Mouse (Mus musculus) liver, embryonic 15.5 days (tissue): ENCODE data around the gene Gm44511. TPM values are rescaled to one million over a fixed set of nuclear protein-coding genes. Genes with fewer than 3 reads are reported as not detected.
A peak's percentile ranks its signal among the peaks of the same experiment; 100 is the strongest.
"Not testable (repeated sequence)": the region's sequence is repeated elsewhere in the genome, so short reads cannot be mapped to it uniquely, and the experiment has no call there.

Experiments
- ATAC-seq: fragments of 200-750 bp; cut with Nextera tagmentation; 2 replicates; pipeline ENCODE4 v1.8.0; 2017; ENCODE audit warnings: moderate number of reproducible peaks, mild to moderate bottlenecking, moderate library complexity; ENCODE audit not compliant: insufficient read depth
- H3K27ac ChIP-seq: fragments of 300-500 bp; sonication (generic); replicated peaks from 2 replicates; pipeline ENCODE4 v1.5.1; 2015; ENCODE audit warnings: mild to moderate bottlenecking, inconsistent platforms
- H3K27me3 ChIP-seq: fragments of 300-500 bp; sonication (generic); 2 replicates; pipeline ENCODE4 v1.6.1; 2015; ENCODE audit warnings: mild to moderate bottlenecking, inconsistent platforms
- H3K36me3 ChIP-seq: fragments of 300-500 bp; sonication (generic); replicated peaks from 2 replicates; pipeline ENCODE4 v1.6.1; 2015; ENCODE audit warnings: moderate library complexity, mild to moderate bottlenecking, inconsistent platforms
- H3K4me1 ChIP-seq: fragments of 300-500 bp; sonication (generic); replicated peaks from 2 replicates; pipeline ENCODE4 v1.6.1; 2015; ENCODE audit warnings: inconsistent platforms
- H3K4me2 ChIP-seq: fragments of 300-500 bp; sonication (generic); 2 replicates; pipeline ENCODE4 v1.6.1; 2015; ENCODE audit warnings: moderate library complexity, mild to moderate bottlenecking, inconsistent platforms
- H3K4me3 ChIP-seq: fragments of 300-500 bp; sonication (generic); replicated peaks from 2 replicates; pipeline ENCODE4 v1.5.1; 2015; ENCODE audit warnings: mild to moderate bottlenecking, inconsistent platforms
- H3K9ac ChIP-seq: fragments of 300-500 bp; sonication (generic); 2 replicates; pipeline ENCODE4 v1.6.1; 2015; ENCODE audit warnings: moderate library complexity, mild to moderate bottlenecking, inconsistent platforms
- H3K9me3 ChIP-seq: fragments of 300-500 bp; sonication (generic); replicated peaks from 2 replicates; pipeline ENCODE4 v1.6.1; 2016; ENCODE audit warnings: inconsistent platforms
- WGBS: fragments of 180-500 bp; shearing (Covaris S2); methylation state at CpG from one replicate; pipeline ENCODE4 v1.1.7; 2015; ENCODE audit warnings: mixed read lengths; ENCODE audit not compliant: insufficient replicate concordance; 5-methylcytosine and 5-hydroxymethylcytosine counted together
- polyA plus RNA-seq: library from polyadenylated mRNA; unstranded; fragments of >200 nt; fragmentation: Nextera tagmentation; extraction: Ambion mirVana; gene quantifications from 2 replicates; pipeline ENCODE4 v1.2.1, GENCODE M21; 2015

Gm44511 gene
- polyA plus RNA-seq, 1 experiment from 2014 or later, result not detected

DNA sequence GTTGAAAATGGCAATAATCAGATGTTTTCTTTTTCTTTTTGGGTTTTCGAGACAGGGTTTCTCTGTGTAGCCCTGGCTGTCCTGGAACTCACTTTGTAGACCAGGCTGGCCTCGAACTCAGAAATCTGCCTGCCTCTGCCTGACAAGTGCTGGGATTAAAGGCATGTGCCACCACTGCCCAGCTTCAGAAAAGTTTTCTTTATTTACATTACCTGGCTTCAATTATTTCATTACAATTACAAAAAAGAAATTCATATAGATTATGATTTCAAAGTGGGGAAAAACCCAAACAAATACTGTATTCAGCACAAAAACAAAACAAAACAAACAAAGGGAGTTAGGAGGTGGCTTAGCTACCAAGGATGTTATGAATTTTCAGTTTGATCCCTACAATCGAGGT, 14.6 kb upstream of the Gm44511 start:
- H3K9ac ChIP-seq, H3K36me3 ChIP-seq, H3K27me3 ChIP-seq, H3K4me2 ChIP-seq, ATAC-seq, H3K4me3 ChIP-seq, H3K9me3 ChIP-seq, H3K27ac ChIP-seq: not testable (repeated sequence)
- peaks cover 67% of the 10 kb centered on the region for H3K4me1 ChIP-seq
- 52% methylated on average over 3 of the region's 3 CpGs for WGBS

DNA sequence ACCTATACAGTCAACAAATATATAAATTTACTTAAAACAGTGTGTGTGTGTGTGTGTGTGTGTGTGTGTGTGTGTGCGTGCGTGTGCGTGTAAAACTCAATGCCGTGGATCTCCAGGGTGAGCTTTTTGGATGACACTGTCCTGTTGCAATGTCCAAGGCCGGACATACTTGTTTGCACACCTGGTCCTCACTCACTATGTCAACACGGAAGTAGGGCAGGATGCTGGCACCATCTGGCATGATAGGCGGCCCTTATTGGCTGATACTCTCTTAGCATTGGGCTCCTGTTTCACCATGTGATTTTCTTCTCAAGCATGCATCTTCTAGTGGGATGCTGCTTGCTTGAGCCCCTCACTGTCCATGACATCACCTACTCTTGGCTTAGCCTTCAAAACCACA, 13.8 kb upstream of the Gm44511 start:
- Histone ChIP-seq H3K9ac (no peak overlapping the region), H3K36me3 (no peaks in the 10 kb centered on the region), H3K4me3 (peak overlapping the region; percentile 69), H3K27ac (peak overlapping the region; percentile 78; the same call in 1 of the 2 replicates), H3K27me3 (no peaks in the 10 kb centered on the region), H3K4me1 (peaks cover 67% of the 10 kb centered on the region), H3K9me3 (no peaks in the 10 kb centered on the region), H3K4me2 (peak overlapping the region; percentile 84)
- WGBS, result 49% methylated on average over 7 of the region's 7 CpGs
- no peak for ATAC-seq

DNA sequence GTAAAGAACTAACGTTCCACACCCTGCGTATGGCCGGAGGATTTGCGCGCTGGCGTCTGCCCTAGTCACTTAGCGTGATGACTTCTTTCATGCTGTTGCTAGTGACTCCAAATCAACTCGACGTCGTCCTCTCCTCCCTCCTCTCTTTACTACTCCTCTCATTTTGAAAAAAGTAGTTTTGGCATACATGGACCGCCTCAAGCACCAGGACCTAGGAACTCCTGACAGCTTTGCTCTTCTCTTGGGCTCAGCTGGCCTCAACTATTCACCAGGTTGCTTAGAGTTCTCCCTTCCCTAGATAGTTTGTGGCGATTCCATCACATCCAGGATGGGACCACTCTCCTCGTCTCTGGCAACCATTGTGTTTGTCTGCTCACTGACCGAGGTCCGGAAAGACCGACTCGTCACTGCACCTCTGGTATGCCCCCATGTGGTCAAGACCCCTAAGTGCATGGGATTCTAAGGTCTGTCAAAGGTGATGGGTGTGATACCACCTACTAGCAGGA, 13.2 kb upstream of the Gm44511 start:
- Histone ChIP-seq H3K36me3 (no peaks in the 10 kb centered on the region), H3K4me2 (peak overlapping the region; percentile 84), H3K4me3 (peak overlapping the region; percentile 69), H3K9ac (peak overlapping the region; percentile 51), H3K27me3 (no peaks in the 10 kb centered on the region), H3K4me1 (peaks cover 67% of the 10 kb centered on the region), H3K27ac (peak overlapping the region; percentile 78), H3K9me3 (no peaks in the 10 kb centered on the region)
- ATAC-seq, result peak; percentile 48
- WGBS, result 0% methylated on average over 17 of the region's 17 CpGs

DNA sequence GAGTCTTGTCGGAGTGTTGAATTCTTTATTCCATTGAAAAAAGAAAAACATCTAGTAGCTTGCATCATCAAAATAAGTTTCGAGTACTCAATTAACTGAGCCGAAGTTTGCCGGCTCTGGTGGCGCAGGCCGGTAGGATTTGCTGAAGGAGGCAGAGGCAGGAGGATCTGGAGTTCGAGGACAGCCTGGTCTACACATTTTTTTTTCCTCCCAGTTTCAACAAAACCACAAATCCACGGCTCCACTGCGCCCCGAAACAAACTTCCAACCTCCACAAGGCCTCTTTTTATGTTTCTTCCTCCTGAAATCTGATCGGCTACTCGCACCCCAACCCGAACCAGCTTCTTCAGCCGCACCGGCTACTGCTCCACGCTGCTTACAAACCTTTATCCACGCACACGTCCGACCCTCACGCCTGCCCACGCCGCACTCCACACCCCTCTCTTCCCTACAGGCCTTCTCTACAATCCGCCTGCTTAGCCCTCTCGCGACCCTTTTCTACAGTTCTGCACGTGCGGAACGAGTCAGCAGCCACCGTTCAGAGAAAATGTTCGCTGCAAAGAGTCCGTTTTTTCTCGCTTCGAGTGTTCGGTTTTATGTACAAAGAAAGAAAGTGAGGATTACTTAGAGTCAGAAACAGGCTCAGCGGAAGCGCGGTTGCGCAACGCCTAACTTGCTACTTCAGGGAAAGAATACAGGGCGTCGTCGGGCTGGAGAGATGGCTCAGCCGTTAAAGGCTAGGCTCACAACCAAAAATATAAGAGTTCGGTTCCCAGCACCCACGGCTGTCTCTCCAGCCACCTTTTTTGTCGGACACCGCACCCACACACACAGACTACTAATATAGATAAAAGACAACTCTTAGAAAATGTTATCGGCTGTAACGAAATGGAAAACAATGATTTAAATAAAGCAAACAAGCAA, 12.5 kb upstream of the Gm44511 start:
- Histone ChIP-seq H3K4me1 (peaks cover 60% of the 10 kb centered on the region), H3K4me3 (peak overlapping the region; percentile 69), H3K9me3 (no peaks in the 10 kb centered on the region), H3K27me3 (no peaks in the 10 kb centered on the region), H3K9ac (peak overlapping the region; percentile 65), H3K36me3 (no peaks in the 10 kb centered on the region), H3K4me2 (peak overlapping the region; percentile 84), H3K27ac (peak overlapping the region; percentile 84)
- 0% methylated on average over 49 of the region's 49 CpGs for WGBS
- peak; percentile 71 for ATAC-seq

DNA sequence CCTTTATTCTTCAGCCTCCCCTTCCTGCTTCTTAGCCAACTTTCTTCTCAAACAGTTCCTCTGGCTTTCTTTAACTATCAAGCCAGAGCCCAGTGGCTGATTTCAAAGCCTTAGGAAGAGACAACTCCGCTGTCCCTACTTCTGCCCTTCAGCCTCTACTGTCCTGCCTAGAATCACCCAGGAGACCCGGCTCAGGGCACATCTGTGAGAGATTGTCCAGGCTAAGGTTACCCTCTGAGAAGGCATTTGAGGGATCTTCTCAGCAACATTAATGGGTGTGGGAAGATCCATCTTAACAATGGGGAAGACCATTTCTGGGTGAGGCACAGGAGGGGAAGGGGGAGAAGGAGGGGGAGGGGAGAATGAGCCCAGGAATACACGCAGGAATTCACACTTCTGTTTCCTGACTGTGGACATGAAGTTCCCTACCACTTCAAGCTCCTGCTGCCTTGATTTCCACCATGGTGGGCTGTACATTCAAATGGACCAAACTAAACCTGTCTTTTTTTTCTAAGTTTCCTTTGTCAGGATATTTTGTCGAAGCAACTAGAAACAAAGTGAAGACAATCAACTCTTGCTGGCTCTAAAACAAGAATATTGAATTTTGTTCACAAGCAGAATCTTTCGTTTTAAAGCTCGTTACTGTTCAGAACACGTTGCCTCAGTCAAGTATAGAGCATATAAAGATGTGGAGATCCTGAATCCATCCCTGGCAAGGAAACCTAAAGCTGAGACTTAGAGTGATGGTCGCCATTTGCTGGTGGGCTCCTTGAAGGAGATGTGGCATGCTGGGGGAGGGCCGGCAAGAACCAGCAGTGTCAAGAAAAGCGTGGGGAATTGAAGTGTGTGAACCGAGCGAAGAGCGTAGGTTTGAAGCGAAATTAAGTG, 11.6 kb upstream of the Gm44511 start:
- Histone ChIP-seq H3K36me3 (no peaks in the 10 kb centered on the region), H3K9ac (peak overlapping the region; percentile 65), H3K4me1 (peaks cover 53% of the 10 kb centered on the region), H3K9me3 (no peaks in the 10 kb centered on the region), H3K4me3 (peak overlapping the region; percentile 69), H3K4me2 (peak overlapping the region; percentile 84), H3K27ac (no peak overlapping the region), H3K27me3 (no peaks in the 10 kb centered on the region)
- 3% methylated on average over 14 of the region's 14 CpGs for WGBS
- no peak for ATAC-seq

DNA sequence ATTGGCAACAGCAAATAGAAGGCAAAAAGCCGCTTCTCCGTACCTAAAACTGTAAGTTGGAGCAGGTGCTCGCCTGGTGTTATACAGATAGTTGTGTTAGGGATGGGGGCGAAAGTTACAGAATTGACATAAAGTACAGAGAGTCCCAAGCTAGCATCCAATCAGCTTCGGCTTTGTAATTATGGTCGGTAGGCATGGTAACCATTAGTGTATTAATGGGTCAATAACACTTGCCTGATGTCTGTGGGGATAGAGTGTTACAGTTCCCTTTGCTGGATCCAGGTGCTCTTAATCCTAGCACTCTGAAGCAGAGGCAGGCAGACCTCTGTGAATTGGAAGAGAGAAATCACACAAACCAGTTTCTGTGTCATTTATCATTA, 10.8 kb upstream of the Gm44511 start:
- peak overlapping the region; percentile 69; the same call in 1 of the 2 replicates for H3K4me3 ChIP-seq
- no peaks in the 10 kb centered on the region for H3K9me3 ChIP-seq
- no peak for ATAC-seq
- H3K4me2 ChIP-seq, result peak overlapping the region; percentile 84
- H3K27ac ChIP-seq, result no peak overlapping the region
- peaks cover 46% of the 10 kb centered on the region for H3K4me1 ChIP-seq
- no peak overlapping the region for H3K9ac ChIP-seq
- 59% methylated on average over 6 of the region's 6 CpGs for WGBS
- H3K27me3 ChIP-seq, result no peaks in the 10 kb centered on the region
- H3K36me3 ChIP-seq, result no peaks in the 10 kb centered on the region

DNA sequence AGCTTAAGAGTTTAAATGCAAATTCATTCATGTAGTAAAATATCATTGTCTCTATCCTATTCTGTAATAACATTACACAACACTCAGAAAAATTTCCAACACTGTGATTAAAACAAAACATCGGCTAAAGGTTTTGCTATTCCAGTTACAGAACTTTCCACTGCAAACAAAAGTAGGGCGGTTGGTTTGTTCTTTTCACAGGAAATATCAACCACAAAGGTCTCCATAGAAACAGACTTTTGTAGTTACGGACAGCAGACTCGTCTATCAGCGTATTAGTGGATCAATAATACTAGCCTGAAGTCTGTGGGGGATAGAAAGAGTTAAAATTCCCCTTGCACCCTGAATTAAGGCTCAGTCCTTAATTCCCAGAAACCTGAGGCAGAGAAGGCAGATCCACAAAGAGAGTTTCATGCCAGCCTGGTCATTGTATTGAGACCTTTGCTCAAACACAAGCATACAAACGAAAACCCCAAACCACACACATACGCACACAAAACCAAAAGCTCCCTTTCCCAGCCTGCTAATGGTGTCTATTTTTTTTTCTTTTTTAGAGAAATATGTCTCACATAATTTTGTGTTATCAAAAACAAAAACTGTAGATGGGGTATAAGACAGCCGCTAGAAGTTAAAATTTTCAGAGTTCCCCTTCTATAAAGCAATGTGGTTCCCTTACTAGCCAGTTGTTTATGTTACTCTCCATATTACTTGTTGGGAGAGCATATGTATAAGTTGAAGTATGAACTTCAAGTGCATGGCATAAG, 10.3 kb upstream of the Gm44511 start:
- Histone ChIP-seq H3K4me3 (no peak overlapping the region), H3K27me3 (no peaks in the 10 kb centered on the region), H3K27ac (no peak overlapping the region), H3K4me1 (peaks cover 41% of the 10 kb centered on the region), H3K36me3 (no peaks in the 10 kb centered on the region), H3K9me3 (no peaks in the 10 kb centered on the region), H3K9ac (no peak overlapping the region), H3K4me2 (peak overlapping the region; percentile 15; the same call in 1 of the 2 replicates)
- ATAC-seq, result no peak
- 23% methylated on average over 8 of the region's 8 CpGs for WGBS

DNA sequence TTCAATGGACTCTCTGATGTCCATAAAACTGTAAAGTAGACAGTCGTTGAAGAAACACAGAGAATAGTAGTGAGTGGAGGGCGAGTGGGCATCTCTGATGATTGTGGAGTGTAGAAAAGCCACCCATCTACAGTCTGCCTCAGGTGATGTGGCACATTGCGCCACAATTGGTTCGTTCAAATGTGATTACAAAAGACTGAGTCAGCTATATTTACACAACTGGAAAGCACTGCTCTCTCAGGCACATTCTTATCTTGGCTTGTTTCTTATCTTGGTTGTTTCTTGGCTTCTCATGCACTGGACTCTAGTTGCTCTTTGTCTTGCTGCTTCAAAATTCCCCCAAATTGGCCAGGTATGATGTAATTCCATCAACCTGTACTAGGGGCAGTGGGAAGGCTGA, 9.5 kb upstream of the Gm44511 start:
- Histone ChIP-seq H3K36me3 (no peaks in the 10 kb centered on the region), H3K9ac (no peak overlapping the region), H3K9me3 (no peaks in the 10 kb centered on the region), H3K27me3 (no peaks in the 10 kb centered on the region), H3K27ac (no peak overlapping the region), H3K4me2 (no peak overlapping the region), H3K4me1 (peaks cover 41% of the 10 kb centered on the region), H3K4me3 (no peak overlapping the region)
- 31% methylated on average over 4 of the region's 4 CpGs for WGBS
- no peak for ATAC-seq

DNA sequence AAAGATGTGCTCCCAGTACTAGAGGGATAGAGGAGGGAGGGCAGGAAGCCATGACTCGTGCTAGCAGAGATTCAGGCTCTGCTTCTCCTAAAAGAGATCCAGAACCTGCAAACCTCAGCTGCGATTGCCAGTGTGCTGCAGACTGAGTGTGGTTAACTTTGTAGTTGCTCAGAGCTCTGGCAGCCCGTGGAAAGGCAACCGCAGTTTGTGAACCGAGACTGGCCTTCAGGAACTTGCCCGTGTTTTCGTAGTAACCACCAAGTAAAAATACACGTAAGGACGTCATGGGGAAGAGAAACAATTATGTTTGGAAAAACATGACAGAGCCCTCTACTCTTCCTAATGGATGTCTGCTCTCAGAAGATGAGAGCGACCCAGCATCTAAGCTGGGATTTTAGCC, 6.9 kb upstream of the Gm44511 start:
- no peak for ATAC-seq
- H3K27me3 ChIP-seq, result no peaks in the 10 kb centered on the region
- peaks cover 27% of the 10 kb centered on the region for H3K4me1 ChIP-seq
- no peak overlapping the region for H3K27ac ChIP-seq
- H3K9me3 ChIP-seq, result no peaks in the 10 kb centered on the region
- no peak overlapping the region for H3K4me2 ChIP-seq
- no peak overlapping the region for H3K9ac ChIP-seq
- no peak overlapping the region for H3K4me3 ChIP-seq
- H3K36me3 ChIP-seq, result no peaks in the 10 kb centered on the region
- 67% methylated on average over 10 of the region's 10 CpGs for WGBS

DNA sequence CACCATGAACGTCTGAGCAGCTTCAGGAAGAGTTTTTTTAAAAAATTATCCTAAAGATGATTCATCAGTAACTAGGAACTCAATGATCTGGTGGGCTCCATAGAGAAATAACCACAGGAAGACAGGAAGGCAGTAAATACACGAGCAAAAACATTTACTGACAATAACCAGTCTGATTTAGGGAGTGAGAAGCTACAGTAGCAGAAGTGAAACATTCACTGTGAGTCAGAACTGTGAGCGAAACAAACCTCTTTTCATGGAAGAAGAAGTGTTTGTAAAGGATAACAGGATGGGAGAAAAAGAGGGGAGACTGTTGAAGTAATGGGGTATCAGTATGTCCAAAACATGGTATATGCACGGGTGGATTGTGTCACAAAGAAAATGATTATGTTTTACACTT, 3.7 kb upstream of the Gm44511 start:
- Histone ChIP-seq H3K27me3 (no peaks in the 10 kb centered on the region), H3K4me3 (no peak overlapping the region), H3K9ac (no peak overlapping the region), H3K4me1 (no peaks in the 10 kb centered on the region), H3K4me2 (no peak overlapping the region), H3K36me3 (no peaks in the 10 kb centered on the region), H3K27ac (no peak overlapping the region), H3K9me3 (no peaks in the 10 kb centered on the region)
- WGBS, result 35% methylated on average over 4 of the region's 4 CpGs
- no peak for ATAC-seq
